Mouse (Mus musculus) 416B (cell line): ENCODE measurements around the gene Gm49721.
"Not testable (repeated sequence)": the region's sequence is repeated elsewhere in the genome, so short reads cannot be mapped to it uniquely, and the experiment has no call there.

Experiments
- DNase-seq: peaks from one replicate; pipeline ENCODE4 v3.0.0; 2011; ENCODE audit warnings: low read depth

The Gm49721 gene

DNA sequence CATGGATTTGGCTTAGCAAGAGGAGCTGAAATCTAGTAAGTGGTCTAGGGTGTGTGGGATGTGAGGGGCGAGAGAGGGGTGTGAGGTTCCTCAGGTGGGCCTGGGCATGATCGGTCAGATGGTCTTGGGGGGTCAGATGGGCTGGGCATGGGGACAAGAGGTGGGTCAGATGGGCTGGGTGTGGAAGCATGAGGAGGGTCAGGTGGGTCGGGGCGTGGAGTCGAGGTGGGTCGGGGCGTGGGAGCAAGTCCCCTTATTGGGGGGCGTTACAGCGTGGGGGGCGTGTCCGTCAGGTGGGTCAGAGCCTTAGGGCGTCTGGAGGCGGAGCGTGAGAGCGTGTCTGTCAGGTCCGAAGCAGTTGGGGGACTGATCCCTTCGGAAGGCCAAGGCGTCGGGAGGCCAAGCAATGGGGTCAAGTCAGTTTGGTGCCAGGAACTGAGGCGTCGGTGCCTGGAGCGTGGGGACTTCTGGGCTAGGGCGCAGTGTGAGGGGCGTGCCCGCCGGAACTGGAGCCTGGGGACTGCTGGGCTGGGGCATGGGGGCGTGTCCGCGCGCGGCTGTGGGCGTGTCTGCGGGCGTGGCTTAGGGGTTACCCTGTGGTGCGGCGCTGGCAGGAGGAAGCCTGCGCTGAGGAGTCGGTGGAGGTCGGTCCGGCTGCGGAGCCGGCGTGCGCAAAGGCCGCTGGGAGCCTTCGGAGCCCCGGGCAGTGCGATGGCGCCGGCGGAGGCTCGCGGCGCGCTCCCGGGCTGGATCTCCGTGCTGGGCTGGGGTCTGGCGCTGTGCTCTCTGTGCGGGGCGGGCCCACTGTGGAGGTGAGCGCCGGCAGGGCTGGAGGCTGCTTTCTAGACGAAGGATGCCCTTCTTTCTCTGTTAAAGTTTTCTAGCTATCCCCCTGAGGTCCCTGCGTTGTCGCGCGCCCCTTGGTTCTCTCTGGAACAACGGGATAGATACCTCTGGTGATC, at the start of gene Gm49721:
Gm49721 (plus strand) TSS at position 618 of the 962 bp plus-strand sequence.
- peak; percentile 9 for DNase-seq

GRCm38 (mm10) chr17:6931625-6932024, 47.1 kb upstream of the Gm49721 start:
- peak; percentile 1 for DNase-seq

GRCm38 (mm10) chr17:6942560-6942959, 36.1 kb upstream of the Gm49721 start:
- not testable (repeated sequence) for DNase-seq

DNA sequence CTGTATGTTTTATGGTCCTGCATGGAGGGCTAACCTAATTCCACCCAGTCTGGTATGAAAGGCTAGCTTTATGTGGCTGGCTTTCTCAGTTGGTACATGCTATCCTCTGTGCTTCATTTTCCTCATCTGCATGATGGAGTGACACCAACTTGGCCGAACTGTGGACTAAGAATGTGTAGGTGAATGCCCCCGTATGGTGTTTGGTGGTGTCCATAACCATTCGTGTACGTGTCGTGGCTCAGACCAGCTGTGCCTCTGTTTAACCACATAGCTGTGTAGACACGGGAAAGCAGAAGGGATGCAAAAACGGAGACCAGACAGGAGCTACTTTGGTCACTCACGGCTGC, 31.1 kb upstream of the Gm49721 start:
- not testable (repeated sequence) for DNase-seq

- peak; percentile 76 for DNase-seq
These were observed 30.5 kb upstream of the Gm49721 start, which contains the start of gene Rsph3b for GRCm38 (mm10) chr17:6947984-6948768. Gene Rsph3b (minus strand): TSS chr17:6948682.

- peak; percentile 63 for DNase-seq
These were observed 29.9 kb upstream of the Gm49721 start for GRCm38 (mm10) chr17:6948769-6949228.

DNA sequence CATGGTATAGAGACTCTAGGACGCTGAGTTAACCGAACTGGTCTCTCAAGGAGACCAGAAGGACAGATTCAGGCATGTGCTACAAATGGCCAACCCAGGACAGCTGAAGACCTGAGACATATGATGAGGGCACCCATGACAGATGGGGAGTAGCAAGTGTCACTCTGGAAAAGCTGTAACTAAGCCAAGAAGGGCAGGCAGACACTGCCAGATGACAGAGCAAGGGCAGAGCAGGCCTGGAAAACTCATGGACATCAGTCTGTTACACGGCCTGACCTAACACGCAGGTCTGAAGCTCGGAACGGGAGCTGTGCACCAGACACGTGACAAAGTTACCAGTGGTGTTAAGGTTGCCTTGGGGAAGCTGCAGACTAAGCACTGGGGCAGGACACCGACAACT, 19.8 kb upstream of the Gm49721 start:
- not testable (repeated sequence) for DNase-seq

- DNase-seq, result not testable (repeated sequence)
These were observed 19.0 kb upstream of the Gm49721 start for GRCm38 (mm10) chr17:6959543-6960259.

DNA sequence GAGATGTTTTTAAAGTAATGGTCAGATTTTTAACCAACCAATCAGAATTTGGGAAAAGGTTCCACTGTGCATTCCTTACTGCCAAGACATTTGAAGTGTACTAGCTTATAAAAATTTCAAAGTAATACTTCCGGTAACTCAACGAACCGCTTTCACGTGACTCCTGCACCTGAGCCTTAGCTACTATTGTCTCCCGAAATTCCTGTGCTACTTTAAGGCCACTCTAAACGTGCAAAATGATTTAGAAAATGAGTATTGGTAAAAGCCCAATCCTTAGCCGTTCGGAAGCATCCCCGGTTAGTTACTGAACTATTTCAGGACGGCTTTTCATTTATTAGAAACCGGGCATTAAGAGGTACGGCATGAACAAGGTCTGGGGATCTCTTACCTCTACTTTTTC, 18.4 kb upstream of the Gm49721 start:
- peak; percentile 15 for DNase-seq

DNA sequence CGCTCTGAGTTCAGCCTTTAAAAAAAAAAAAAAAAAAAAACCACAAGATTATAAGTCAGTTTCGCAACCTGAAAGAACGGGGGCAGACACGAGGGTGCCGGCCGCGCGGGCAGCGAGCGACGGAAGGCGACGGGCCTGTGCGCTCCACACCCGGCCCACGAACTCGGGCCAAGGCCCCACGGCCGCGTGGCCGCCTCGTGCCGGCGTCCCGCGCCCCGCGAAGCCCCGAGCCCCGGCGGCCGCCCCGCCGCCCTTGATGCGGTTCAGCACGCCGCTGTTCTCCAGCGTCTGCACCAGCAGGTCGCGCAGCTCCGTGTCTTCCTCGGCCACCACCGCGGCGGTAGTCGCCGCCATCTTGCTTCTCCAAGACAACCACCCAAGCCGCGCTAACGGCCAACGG, 17.9 kb upstream of the Gm49721 start, which contains the start of gene Tagap1:
Tagap1 (minus strand) TSS at position 381 of the 400 bp plus-strand sequence.
- DNase-seq, result peak; percentile 16

DNA sequence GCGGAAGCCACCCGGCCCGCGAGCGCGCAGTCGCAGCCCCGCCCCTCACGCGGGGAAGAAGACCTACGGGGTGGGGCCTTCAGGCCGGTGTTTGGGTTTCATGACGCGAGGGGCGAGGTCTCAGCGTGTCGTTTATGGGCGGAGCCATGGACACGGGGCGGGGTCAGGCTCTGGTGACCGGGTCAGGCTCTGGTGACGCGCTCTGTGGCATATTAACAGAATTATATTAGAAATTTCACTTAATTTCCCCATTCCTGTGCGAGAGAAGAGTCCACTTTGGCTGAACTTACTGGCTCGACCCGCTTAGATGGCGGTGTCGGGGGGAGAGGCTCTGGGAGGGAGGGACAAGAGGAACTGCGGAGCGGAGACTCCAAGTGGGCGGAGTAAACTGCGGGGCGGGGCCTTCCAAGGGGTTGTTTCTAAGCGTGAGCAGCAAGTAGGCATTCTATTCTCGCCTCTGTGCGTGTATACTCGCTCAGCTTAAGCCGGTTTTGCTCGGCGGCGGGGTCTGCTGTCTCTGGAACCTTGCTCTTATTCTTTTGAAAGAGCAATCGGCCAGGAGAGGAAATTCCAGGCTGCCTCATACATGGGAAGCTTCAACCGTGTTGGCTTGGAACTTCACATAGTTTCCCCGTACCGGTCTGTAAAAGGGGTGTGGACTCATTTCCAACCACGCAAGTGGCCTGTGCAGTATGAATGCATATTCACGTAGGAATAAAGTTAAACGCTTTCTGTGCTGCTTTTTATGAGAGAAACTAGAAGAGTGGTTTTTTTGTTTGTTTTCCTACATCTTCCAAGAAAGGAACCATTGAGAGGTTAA, 17.3 kb upstream of the Gm49721 start:
- peak; percentile 69 for DNase-seq

DNA sequence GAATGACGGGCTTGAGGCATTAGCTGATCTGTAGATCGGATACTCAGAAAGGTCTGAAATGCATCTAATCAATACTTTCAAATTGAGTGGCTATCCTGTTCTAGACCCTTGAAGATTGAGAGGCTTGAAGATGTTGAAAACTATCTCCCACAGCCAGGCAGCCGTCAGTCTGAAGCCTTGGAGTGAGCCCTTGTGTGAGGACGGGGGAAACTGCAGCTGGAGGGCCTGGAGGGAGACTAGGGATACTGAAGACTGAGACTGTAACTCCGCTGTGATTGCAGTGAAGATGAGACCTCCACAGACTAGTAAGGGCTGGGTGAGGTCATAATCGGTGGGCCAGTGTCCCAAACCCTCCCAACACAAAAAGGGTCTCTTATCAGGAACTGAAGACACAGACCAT, 16.4 kb upstream of the Gm49721 start:
- not testable (repeated sequence) for DNase-seq

GRCm38 (mm10) chr17:6962936-6963335, 15.8 kb upstream of the Gm49721 start:
- DNase-seq, result peak; percentile 34

DNA sequence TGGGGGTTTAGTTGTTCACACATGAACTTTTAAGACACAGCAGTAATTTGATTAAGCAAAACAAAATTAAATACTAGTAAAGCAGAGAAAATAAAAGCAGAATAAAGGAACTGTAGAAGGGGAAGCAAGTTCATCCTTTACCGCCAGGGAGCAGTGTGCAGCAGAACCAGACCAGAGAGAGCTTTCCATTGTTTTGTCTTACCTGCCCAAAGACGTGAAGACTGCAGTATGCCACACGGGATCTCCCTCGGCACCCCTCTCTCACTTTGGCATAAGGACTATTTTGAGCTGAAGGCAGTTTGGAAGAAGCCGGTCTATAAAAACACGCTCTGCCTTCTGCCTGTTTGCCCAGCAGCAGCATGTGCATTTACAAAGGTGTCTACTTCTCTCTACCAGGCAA, 13.3 kb upstream of the Gm49721 start:
- peak; percentile 33 for DNase-seq

DNA sequence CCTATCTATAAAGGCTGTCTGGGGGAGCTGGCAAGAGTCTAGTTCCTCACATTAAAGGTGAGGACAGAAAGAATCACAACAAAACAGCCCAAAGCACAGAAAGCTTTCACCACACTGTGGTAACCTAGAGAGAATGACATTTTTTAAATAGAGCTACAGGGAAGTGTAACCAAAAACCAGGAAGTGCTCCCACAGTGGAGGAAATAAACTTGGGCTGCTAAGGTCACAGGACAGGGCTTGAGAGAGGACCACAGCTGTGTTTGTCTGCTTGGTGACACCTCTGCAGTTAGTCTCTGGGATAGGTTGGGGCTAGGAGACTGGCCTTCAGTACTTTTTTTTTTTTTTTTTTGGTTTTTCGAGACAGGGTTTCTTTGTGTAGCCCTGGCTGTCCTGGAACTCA, 11.0 kb upstream of the Gm49721 start:
- not testable (repeated sequence) for DNase-seq

DNA sequence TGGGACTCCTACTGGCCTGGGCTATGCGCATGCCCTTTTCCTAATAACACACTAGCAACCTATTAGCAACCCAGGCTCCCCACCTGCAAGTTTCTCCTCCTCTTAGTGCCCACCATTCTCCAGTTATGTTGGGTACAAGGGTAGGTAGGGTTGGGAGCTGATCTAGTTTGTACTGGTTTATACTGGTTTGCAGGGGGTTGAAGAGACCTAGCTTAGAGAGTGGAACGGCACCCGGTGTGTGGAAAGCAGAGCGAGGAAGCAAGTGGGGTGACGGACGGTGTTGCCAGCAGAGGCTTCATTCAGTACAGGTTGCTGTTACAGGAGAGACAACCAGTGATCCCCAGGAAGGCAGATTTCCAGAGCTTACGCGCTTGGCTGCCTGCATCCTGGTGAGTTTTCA, 8.4 kb upstream of the Gm49721 start, which contains the start of gene Rnaset2b:
Rnaset2b (plus strand) TSS at position 301 of the 400 bp plus-strand sequence.
- DNase-seq, result not testable (repeated sequence)

DNA sequence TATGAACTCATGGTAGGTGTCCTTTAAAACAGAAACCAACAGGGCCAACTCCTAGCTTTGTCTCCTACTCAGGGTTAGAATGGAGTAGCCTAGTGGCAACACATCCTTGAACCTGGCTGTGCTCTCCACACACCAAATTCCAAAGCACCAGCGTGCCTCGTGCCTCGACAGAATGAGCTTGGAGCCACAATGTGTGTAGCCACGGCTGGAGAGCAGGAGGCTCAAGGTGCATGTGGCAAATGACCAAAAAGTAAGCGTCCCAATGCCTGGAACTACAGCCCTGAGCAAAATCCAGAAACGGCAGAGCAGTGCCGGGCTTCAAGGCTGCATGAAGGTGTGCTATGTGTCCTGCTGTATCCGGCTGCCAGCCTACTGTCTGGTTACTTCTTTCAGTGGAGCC, 7.5 kb upstream of the Gm49721 start:
- not testable (repeated sequence) for DNase-seq

DNA sequence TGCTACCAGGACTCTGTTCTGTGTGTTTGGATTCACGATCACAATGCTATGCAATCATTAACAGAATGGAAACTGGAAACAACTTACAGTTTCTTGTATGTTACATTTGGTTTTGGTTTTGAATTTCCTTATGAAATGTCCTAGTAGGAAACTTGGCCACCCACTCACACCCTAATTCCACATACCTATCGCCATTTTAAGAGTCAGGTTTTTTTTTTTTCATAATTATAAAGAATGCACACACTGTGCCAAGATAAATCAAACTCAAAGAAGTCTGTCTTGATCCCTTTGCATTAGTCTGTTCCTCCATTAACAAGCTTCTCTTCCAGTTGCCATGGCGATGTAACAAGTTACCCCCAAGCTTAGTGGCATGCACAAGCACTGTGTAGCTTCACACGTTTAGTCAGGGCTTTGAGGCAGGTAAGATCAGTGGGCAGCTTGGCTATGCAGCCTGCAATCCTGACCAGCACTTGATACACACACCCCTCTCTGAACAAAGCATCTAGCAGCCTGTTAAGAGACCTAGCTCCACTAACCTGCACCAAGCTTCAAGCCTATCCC, 5.8 kb upstream of the Gm49721 start:
- DNase-seq, result not testable (repeated sequence)

DNA sequence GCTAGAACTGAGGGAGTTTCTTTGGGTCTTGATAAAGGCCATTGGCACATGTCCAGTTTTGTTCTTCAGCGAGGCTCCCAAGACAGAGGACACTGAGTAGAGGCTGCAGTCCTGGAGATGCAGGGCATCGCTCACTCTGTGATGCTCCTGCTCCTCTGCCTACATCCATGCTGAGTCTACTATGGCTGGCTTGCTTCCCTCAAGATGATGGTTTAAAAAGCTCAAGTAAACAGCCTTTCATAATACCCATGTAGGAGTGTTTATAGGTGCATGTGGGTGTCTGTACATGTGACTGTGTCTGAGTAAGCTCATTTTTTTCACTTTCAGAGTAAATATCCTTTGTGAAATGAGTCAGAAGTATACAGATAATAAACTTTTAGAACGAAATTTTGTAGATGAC, 3.7 kb upstream of the Gm49721 start:
- DNase-seq, result not testable (repeated sequence)

GRCm38 (mm10) chr17:6979380-6979779, 676 bp downstream of the Gm49721 start:
- peak; percentile 14 for DNase-seq
